Mouse (Mus musculus): ENCODE data around the gene Wasl.

DNA sequence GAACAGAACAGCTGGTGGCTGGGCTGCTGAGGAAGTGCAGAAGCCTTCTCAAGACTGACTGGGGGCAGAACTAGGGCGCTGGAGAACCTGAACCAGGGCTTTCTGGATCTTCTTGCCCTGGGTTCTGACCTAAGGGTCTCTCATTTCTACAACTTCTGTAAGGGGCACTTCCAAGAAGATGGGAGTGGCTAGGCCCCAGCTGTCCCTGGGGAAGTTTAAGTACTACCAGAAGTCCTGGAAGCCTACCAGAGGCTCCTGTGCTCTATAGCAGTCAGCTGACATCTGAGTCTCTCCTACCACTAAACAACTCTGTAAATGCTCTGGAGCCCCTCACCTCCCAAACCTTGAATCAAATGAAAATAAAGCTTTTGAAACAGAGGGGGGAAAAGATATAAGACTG lies 8.7 kb downstream of the Wasl start:
- TF ChIP-seq CTCF (IDR thresholded peaks at IDR 0.05; ENCODE audit: borderline replicate concordance, extremely low read depth, insufficient read depth, insufficient read length) (no peak), POLR2A (IDR thresholded peaks at IDR 0.05; ENCODE audit: borderline replicate concordance, extremely low read depth, insufficient read depth, insufficient read length, poor library complexity, severe bottlenecking) (no peak)
